Mouse (Mus musculus): ENCODE measurements around the gene Magi3.

The Magi3 gene

GRCm38 (mm10) chr3:104220295-104220965 is at the start of gene Magi3:
Magi3 (minus strand) TSS chr3:104220374.
- peak; percentile 96 for DNase-seq (ENCODE audit: low spot score in 2 of 2)

GRCm38 (mm10) chr3:104264530-104265145 is 44.5 kb upstream of the Magi3 start:
- peak; percentile 45 for DNase-seq (ENCODE audit: low spot score in 2 of 2)

GRCm38 (mm10) chr3:104260221-104260620 is 40.0 kb upstream of the Magi3 start:
- no peak for DNase-seq (ENCODE audit: low spot score in 2 of 2)

- no peak for DNase-seq (ENCODE audit: low spot score in 2 of 2)
Observed at GRCm38 (mm10) chr3:104259168-104259567, 39.0 kb upstream of the Magi3 start.

GRCm38 (mm10) chr3:104257041-104257440 is 36.9 kb upstream of the Magi3 start:
- DNase-seq (ENCODE audit: low spot score in 2 of 2), result no peak

- no peak for DNase-seq (ENCODE audit: low spot score in 2 of 2)
Observed at GRCm38 (mm10) chr3:104253760-104254159, 33.6 kb upstream of the Magi3 start.

- DNase-seq (ENCODE audit: low spot score in 2 of 2), result no peak
Observed at GRCm38 (mm10) chr3:104247850-104248249, 27.7 kb upstream of the Magi3 start.

- DNase-seq (ENCODE audit: low spot score in 2 of 2), result no peak
Observed at GRCm38 (mm10) chr3:104247057-104247456, 26.9 kb upstream of the Magi3 start.

GRCm38 (mm10) chr3:104244373-104244772 is 24.2 kb upstream of the Magi3 start:
- DNase-seq (ENCODE audit: low spot score in 2 of 2), result no peak

GRCm38 (mm10) chr3:104243972-104244371 is 23.8 kb upstream of the Magi3 start:
- no peak for DNase-seq (ENCODE audit: low spot score in 2 of 2)

GRCm38 (mm10) chr3:104239785-104240184 is 19.6 kb upstream of the Magi3 start:
- DNase-seq (ENCODE audit: low spot score in 2 of 2), result no peak

GRCm38 (mm10) chr3:104239376-104239775 is 19.2 kb upstream of the Magi3 start:
- DNase-seq (ENCODE audit: low spot score in 2 of 2), result no peak

- DNase-seq (ENCODE audit: low spot score in 2 of 2), result no peak
Observed at GRCm38 (mm10) chr3:104237846-104238440, 17.8 kb upstream of the Magi3 start.

- no peak for DNase-seq (ENCODE audit: low spot score in 2 of 2)
Observed at GRCm38 (mm10) chr3:104236029-104236428, 15.9 kb upstream of the Magi3 start.

GRCm38 (mm10) chr3:104235099-104235498 is 14.9 kb upstream of the Magi3 start:
- no peak for DNase-seq (ENCODE audit: low spot score in 2 of 2)

- no peak for DNase-seq (ENCODE audit: low spot score in 2 of 2)
Observed at GRCm38 (mm10) chr3:104233366-104234312, 13.5 kb upstream of the Magi3 start.

- no peak for DNase-seq (ENCODE audit: low spot score in 2 of 2)
Observed at GRCm38 (mm10) chr3:104227438-104228111, 7.4 kb upstream of the Magi3 start.

- no peak for DNase-seq (ENCODE audit: low spot score in 2 of 2)
Observed at GRCm38 (mm10) chr3:104226731-104227130, 6.6 kb upstream of the Magi3 start.

GRCm38 (mm10) chr3:104221156-104221555 is 982 bp upstream of the Magi3 start:
- no peak for DNase-seq (ENCODE audit: low spot score in 2 of 2)

GRCm38 (mm10) chr3:104219531-104220294 is 461 bp downstream of the Magi3 start:
- DNase-seq (ENCODE audit: low spot score in 2 of 2), result peak; percentile 42 to 52

- peak; percentile 24 to 36 for DNase-seq (ENCODE audit: low spot score in 2 of 2)
Observed at GRCm38 (mm10) chr3:104218926-104219325, 1.2 kb downstream of the Magi3 start.
